Mouse (Mus musculus): ENCODE measurements around the gene Adal. TPM values are rescaled to one million over a fixed set of nuclear protein-coding genes. Genes with fewer than 3 reads are reported as not detected.

Adal gene
- total RNA-seq, 2 experiments from 2014 or later = 16.6 to 19.9 TPM

GRCm38 (mm10) chr2:121170980-121171742 lies 30.9 kb downstream of the Adal start, which contains the start of gene Zscan29:
Zscan29 (minus strand) TSS chr2:121171125.
- intact Hi-C loops (cut with DNase I) = loop anchor here (5.0 kb wide), 1 partner anchor 126 kb away; no protein-coding TSS in a partner anchor
- DNase-seq (ENCODE audit: low spot score in 2 of 2) = peak; percentile 85 to 87

- no peak for DNase-seq (ENCODE audit: low spot score in 2 of 2)
- intact Hi-C loops (cut with DNase I) = no loop called here
Observed at GRCm38 (mm10) chr2:121178828-121179479, 38.7 kb downstream of the Adal start.

- intact Hi-C loops (cut with DNase I) = no loop called here
- no peak for DNase-seq (ENCODE audit: low spot score in 2 of 2)
Observed at GRCm38 (mm10) chr2:121183431-121183830, 43.2 kb downstream of the Adal start.

- intact Hi-C loops (cut with DNase I) = no loop called here
- no peak for DNase-seq (ENCODE audit: low spot score in 2 of 2)
Observed at GRCm38 (mm10) chr2:121184142-121184541, 43.9 kb downstream of the Adal start.

- DNase-seq (ENCODE audit: low spot score in 2 of 2) = no peak
- intact Hi-C loops (cut with DNase I) = no loop called here
Observed at GRCm38 (mm10) chr2:121188530-121188929, 48.3 kb downstream of the Adal start.

- DNase-seq (ENCODE audit: low spot score in 2 of 2) = peak; percentile 41 to 47
- intact Hi-C loops (cut with DNase I) = loop anchor here (1.0 kb wide), 1 partner anchor 101 kb away; no protein-coding TSS in a partner anchor
Observed at GRCm38 (mm10) chr2:121195466-121195865, 55.2 kb downstream of the Adal start.

GRCm38 (mm10) chr2:121204276-121204675 lies 64.0 kb downstream of the Adal start:
- no peak for DNase-seq (ENCODE audit: low spot score in 2 of 2)
- intact Hi-C loops (cut with DNase I) = no loop called here

Other genes with a start within 250 kb of the Adal start
- gene Ubr1, start 169.7 kb upstream of the Adal start, total RNA-seq (2021) = 10 to 100 TPM; 35.8 to 49.2 TPM
- gene Tmem62, start 163.4 kb upstream of the Adal start, total RNA-seq (2021) = 10 to 100 TPM; 21.9 to 28.2 TPM
- 10 to 100 TPM; 54.9 to 59.4 TPM for gene Ccndbp1, start 132.0 kb upstream of the Adal start, total RNA-seq (2021)
- not detected for gene Epb42, start 103.4 kb upstream of the Adal start, total RNA-seq (2021)
- gene Tgm5, start 54.6 kb upstream of the Adal start, total RNA-seq (2021) = not detected
- under 1 TPM in 1 of 2 experiments, not detected in 1; 0.25 TPM for gene Tgm7, start 30.6 kb upstream of the Adal start, total RNA-seq (2021)
- 1 to 10 TPM; 7.0 to 9.4 TPM for gene Lcmt2, start 225 bp downstream of the Adal start, total RNA-seq (2021)
- gene Tubgcp4, start 30.2 kb downstream of the Adal start, total RNA-seq (2021) = 10 to 100 TPM; 35.8 to 56.6 TPM
- gene Zscan29, start 30.7 kb downstream of the Adal start, total RNA-seq (2021) = 1 to 10 TPM; 5.8 to 7.0 TPM
- 100 to 1,000 TPM; 125 to 148 TPM for gene Trp53bp1, start 131.0 kb downstream of the Adal start, total RNA-seq (2021)
- gene Map1a, start 149.2 kb downstream of the Adal start, total RNA-seq (2021) = 100 to 1,000 TPM; 594 to 651 TPM
- 100 to 1,000 TPM; 105 to 126 TPM for gene Ppip5k1, start 215.0 kb downstream of the Adal start, total RNA-seq (2021)
- 100 to 1,000 TPM; 350 to 364 TPM for gene Ckmt1, start 217.3 kb downstream of the Adal start, total RNA-seq (2021)
- gene Strc, start 246.7 kb downstream of the Adal start, total RNA-seq (2021) = under 1 TPM; 0.23 to 0.30 TPM

All from left cerebral cortex, postnatal 36 days (tissue).